Mouse (Mus musculus) MEL (cell line): ENCODE measurements around the gene Gucy1b2. TPM values are rescaled to one million over a fixed set of nuclear protein-coding genes. Genes with fewer than 3 reads are reported as not detected.

Experiments used
- DNase-seq: peaks from one replicate; pipeline ENCODE4 v3.0.0; 2011; ENCODE audit warnings: low read depth, low spot score
- H3K27ac ChIP-seq: 2 replicates; pipeline ENCODE4 v1.5.1; 2012; ENCODE audit warnings: low read depth, mild to moderate bottlenecking, control low read depth, low read length, moderate library complexity; ENCODE audit not compliant: control insufficient read depth
- H3K27me3 ChIP-seq, 2 experiments: fragments of 150-350 bp in 1 of 2; sonication (generic) in 1 of 2; 2 replicates each; pipeline ENCODE4 v1.6.1; 2012; ENCODE audit warnings: low read length in 2 of 2, mild to moderate bottlenecking in 2 of 2, improper control_type of control experiment in 1 of 2, moderate library complexity in 1 of 2; ENCODE audit not compliant: insufficient read depth in 2 of 2, control insufficient read depth in 1 of 2
- H3K36me3 ChIP-seq, 2 experiments: 2 replicates each; pipeline ENCODE4 v1.6.1; 2012 to 2014; ENCODE audit warnings: low read length in 2 of 2, improper control_type of control experiment in 1 of 2, inconsistent platforms in 1 of 2, mild to moderate bottlenecking in 1 of 2; ENCODE audit not compliant: insufficient read depth in 2 of 2, control insufficient read depth in 1 of 2
- H3K4me1 ChIP-seq, 2 experiments: fragments of 150-350 bp in 1 of 2; sonication (generic) in 1 of 2; 2 replicates each; pipeline ENCODE4 v1.6.1; 2012; ENCODE audit warnings: low read length in 2 of 2, improper control_type of control experiment in 1 of 2, mild to moderate bottlenecking in 1 of 2; ENCODE audit not compliant: insufficient read depth in 2 of 2, control insufficient read depth in 1 of 2
- H3K4me3 ChIP-seq, 2 experiments: fragments of 150-350 bp in 1 of 2; sonication (generic) in 1 of 2; 2 replicates each; pipeline ENCODE4 v1.5.1; 2012; ENCODE audit warnings: low read depth in 2 of 2, low read length in 2 of 2, mild to moderate bottlenecking in 2 of 2, moderate library complexity in 2 of 2, control low read depth in 1 of 2, improper control_type of control experiment in 1 of 2; ENCODE audit not compliant: control insufficient read depth in 1 of 2, insufficient read depth in 1 of 2
- H3K79me2 ChIP-seq: 2 replicates; pipeline ENCODE4 v1.6.1; 2012; ENCODE audit warnings: mild to moderate bottlenecking, low read length, moderate library complexity; ENCODE audit not compliant: control insufficient read depth, poor library complexity, insufficient read depth
- H3K9ac ChIP-seq: 2 replicates; pipeline ENCODE4 v1.6.1; 2012; ENCODE audit warnings: low read depth, mild to moderate bottlenecking, control low read depth, low read length, moderate library complexity; ENCODE audit not compliant: control insufficient read depth, poor library complexity, severe bottlenecking
- H3K9me3 ChIP-seq: fragments of 150-350 bp; sonication (generic); replicated peaks from 2 replicates; pipeline ENCODE4 v1.6.1; 2012; ENCODE audit warnings: mild to moderate bottlenecking, low read length, improper control_type of control experiment, moderate library complexity; ENCODE audit not compliant: insufficient read depth
- CHD1 ChIP-seq: IDR thresholded peaks from 2 replicates; pipeline ENCODE4 v1.6.1; 2012; ENCODE audit warnings: low read depth, mild to moderate bottlenecking, inconsistent platforms, low read length, improper control_type of control experiment
- CTCF ChIP-seq, 3 experiments: IDR thresholded peaks in 2 of 3; conservative IDR thresholded peaks in 1 of 3; 2 replicates each; pipeline ENCODE4 v1.5.1; 2011 to 2012; ENCODE audit warnings: low read length in 3 of 3, low read depth in 2 of 3, mild to moderate bottlenecking in 2 of 3, improper control_type of control experiment in 1 of 3, inconsistent platforms in 1 of 3, mixed read lengths in 1 of 3, moderate library complexity in 1 of 3; ENCODE audit not compliant: control insufficient read depth in 1 of 3, insufficient read depth in 1 of 3, poor library complexity in 1 of 3, severe bottlenecking in 1 of 3
- EP300 ChIP-seq, 2 experiments: IDR thresholded peaks; 2 replicates each; pipeline ENCODE4 v1.6.1; 2011; ENCODE audit warnings: improper control_type of control experiment in 2 of 2, low read length in 2 of 2, low read depth in 1 of 2, mild to moderate bottlenecking in 1 of 2
- GABPA ChIP-seq: IDR thresholded peaks from 2 replicates; pipeline ENCODE4 v1.6.1; 2012; ENCODE audit warnings: low read depth, mild to moderate bottlenecking, inconsistent platforms, low read length, improper control_type of control experiment, moderate library complexity
- GATA1 ChIP-seq: IDR thresholded peaks from 2 replicates; pipeline ENCODE4 v1.6.1; 2011; ENCODE audit warnings: low read depth, low read length, improper control_type of control experiment
- HCFC1 ChIP-seq: IDR thresholded peaks from 2 replicates; pipeline ENCODE4 v1.6.1; 2012; ENCODE audit warnings: low read depth, mild to moderate bottlenecking, inconsistent platforms, low read length, improper control_type of control experiment, moderate library complexity
- JUND ChIP-seq: IDR thresholded peaks from 2 replicates; pipeline ENCODE4 v1.6.1; 2011; ENCODE audit warnings: low read depth, mild to moderate bottlenecking, improper control_type of control experiment, low read length
- KAT2A ChIP-seq: conservative IDR thresholded peaks from 2 replicates; pipeline ENCODE4 v1.6.1; 2012; ENCODE audit warnings: low read depth, low read length, improper control_type of control experiment, inconsistent platforms
- MAX ChIP-seq: IDR thresholded peaks from 2 replicates; pipeline ENCODE4 v1.6.1; 2011; ENCODE audit warnings: low read length, improper control_type of control experiment
- MXI1 ChIP-seq: IDR thresholded peaks from 2 replicates; pipeline ENCODE4 v1.6.1; 2011; ENCODE audit warnings: mild to moderate bottlenecking, low read depth, low read length, improper control_type of control experiment
- MYB ChIP-seq: IDR thresholded peaks from 2 replicates; pipeline ENCODE4 v1.6.1; 2011; ENCODE audit warnings: mild to moderate bottlenecking, low read depth, low read length, improper control_type of control experiment
- MYC ChIP-seq: IDR thresholded peaks from 2 replicates; pipeline ENCODE4 v1.6.1; 2011; ENCODE audit warnings: low read depth, mild to moderate bottlenecking, low read length, improper control_type of control experiment, moderate library complexity
- NRF1 ChIP-seq: IDR thresholded peaks from 2 replicates; pipeline ENCODE4 v1.6.1; 2014; ENCODE audit warnings: low read depth, mild to moderate bottlenecking, inconsistent platforms, low read length, improper control_type of control experiment, moderate library complexity; ENCODE audit not compliant: poor library complexity, insufficient read depth, severe bottlenecking
- POLR2A ChIP-seq, 2 experiments: IDR thresholded peaks; 2 replicates each; pipeline ENCODE4 v1.6.1; 2011 to 2012; ENCODE audit warnings: low read length in 2 of 2, mild to moderate bottlenecking in 2 of 2, control low read depth in 1 of 2, improper control_type of control experiment in 1 of 2, low read depth in 1 of 2, moderate library complexity in 1 of 2; ENCODE audit not compliant: control insufficient read depth in 1 of 2, insufficient read depth in 1 of 2, poor library complexity in 1 of 2
- POLR2AphosphoS5 ChIP-seq: IDR thresholded peaks from 2 replicates; pipeline ENCODE4 v1.6.1; 2012; ENCODE audit warnings: low read depth, borderline replicate concordance, mild to moderate bottlenecking, inconsistent platforms, low read length, moderate library complexity, mixed read lengths
- RAD21 ChIP-seq: IDR thresholded peaks from 2 replicates; pipeline ENCODE4 v1.6.1; 2011; ENCODE audit warnings: mild to moderate bottlenecking, low read depth, low read length, improper control_type of control experiment
- RCOR1 ChIP-seq: IDR thresholded peaks from 2 replicates; pipeline ENCODE4 v1.6.1; 2012; ENCODE audit warnings: low read depth, mild to moderate bottlenecking, inconsistent platforms, low read length, improper control_type of control experiment
- TAL1 ChIP-seq: IDR thresholded peaks from 2 replicates; pipeline ENCODE4 v1.6.1; 2012; ENCODE audit warnings: mild to moderate bottlenecking, inconsistent platforms, low read length, moderate library complexity, mixed read lengths
- TBP ChIP-seq: IDR thresholded peaks from 2 replicates; pipeline ENCODE4 v1.8.0; 2011; ENCODE audit warnings: low read depth, low read length, improper control_type of control experiment
- TCF12 ChIP-seq: IDR thresholded peaks from 2 replicates; pipeline ENCODE4 v1.6.1; 2014; ENCODE audit warnings: low read depth, mild to moderate bottlenecking, inconsistent platforms, low read length, improper control_type of control experiment, moderate library complexity
- USF1 ChIP-seq: IDR thresholded peaks from 2 replicates; pipeline ENCODE4 v1.6.1; 2014; ENCODE audit warnings: low read depth, mild to moderate bottlenecking, inconsistent platforms, low read length, improper control_type of control experiment, moderate library complexity
- ZNF384 ChIP-seq: IDR thresholded peaks from 2 replicates; pipeline ENCODE4 v1.6.1; 2012; ENCODE audit warnings: low read depth, mild to moderate bottlenecking, inconsistent platforms, low read length, improper control_type of control experiment
- polyA plus RNA-seq, 2 experiments: library from polyadenylated mRNA; stranded (reverse) in 1 of 2; unstranded in 1 of 2; fragments of >175 nt in 1 of 2; fragments of >200 nt in 1 of 2; gene quantifications; 2 replicates each; pipeline versions ENCODE4 v1.2.1 to v1.2.4; 2012; ENCODE audit warnings: low replicate concordance in 2 of 2, low read depth in 1 of 2; ENCODE audit not compliant: insufficient read length in 2 of 2, insufficient read depth in 1 of 2, missing spikeins in 1 of 2
- total RNA-seq: library from RNA; depleted of rRNA; stranded (reverse); fragments of 300-350 nt; gene quantifications from 2 replicates; pipeline ENCODE4 v1.2.3, GENCODE M21; 2012

Gene Gucy1b2
- total and polyA plus RNA-seq, 3 experiments: not detected

- Histone ChIP-seq H3K4me1 (no peaks in the 10 kb centered on the region), H3K27me3 (peaks cover 0 to 5% of the 10 kb centered on the region in 2 experiments; a peak in 2 of 4 replicates), H3K9ac (no peak overlapping the region), H3K9me3 (no peaks in the 10 kb centered on the region), H3K27ac (no peak overlapping the region), H3K4me3 (no peak overlapping the region), H3K36me3 (no peaks in the 10 kb centered on the region), H3K79me2 (no peaks in the 10 kb centered on the region)
- TF ChIP-seq HCFC1 (no peak), TAL1 (no peak), EP300 (IDR thresholded peaks at IDR 0.05; ENCODE audit: low read depth in 1 of 2, low read length in 2 of 2) (no peak), CTCF (IDR thresholded peaks at IDR 0.05 in 2 of 3, conservative IDR thresholded peaks at IDR 0.05 in 1 of 3; ENCODE audit: control insufficient read depth in 1 of 3, insufficient read depth in 1 of 3, low read depth in 2 of 3, low read length in 3 of 3, poor library complexity in 1 of 3, severe bottlenecking in 1 of 3) (no peak), POLR2A (IDR thresholded peaks at IDR 0.05; ENCODE audit: control insufficient read depth in 1 of 2, insufficient read depth in 1 of 2, low read depth in 1 of 2, low read length in 2 of 2, poor library complexity in 1 of 2) (no peak), MXI1 (no peak), KAT2A (no peak), JUND (no peak), NRF1 (no peak), CHD1 (no peak), RAD21 (no peak), ZNF384 (no peak)
- DNase-seq: no peak
Observed at GRCm38 (mm10) chr14:62468753-62469125, 12.7 kb upstream of the Gucy1b2 start.

- Histone ChIP-seq H3K36me3 (no peaks in the 10 kb centered on the region), H3K27me3 (peaks cover 0 to 5% of the 10 kb centered on the region in 2 experiments; a peak in 2 of 4 replicates), H3K4me3 (no peak overlapping the region), H3K27ac (no peak overlapping the region), H3K4me1 (no peaks in the 10 kb centered on the region), H3K9me3 (no peaks in the 10 kb centered on the region), H3K9ac (no peak overlapping the region), H3K79me2 (no peaks in the 10 kb centered on the region)
- no peak for TF ChIP-seq USF1
- TF ChIP-seq TCF12: no peak
- TF ChIP-seq MYB: no peak
- no peak for TF ChIP-seq TBP
- no peak for TF ChIP-seq CHD1
- TF ChIP-seq MYC: no peak
- TF ChIP-seq GATA1: no peak
- TF ChIP-seq MAX: no peak
- TF ChIP-seq POLR2AphosphoS5: no peak
- no peak for TF ChIP-seq CTCF (IDR thresholded peaks at IDR 0.05 in 2 of 3, conservative IDR thresholded peaks at IDR 0.05 in 1 of 3; ENCODE audit: control insufficient read depth in 1 of 3, insufficient read depth in 1 of 3, low read depth in 2 of 3, low read length in 3 of 3, poor library complexity in 1 of 3, severe bottlenecking in 1 of 3)
- no peak for TF ChIP-seq RCOR1
- TF ChIP-seq GABPA: no peak
- no peak for DNase-seq
Observed at GRCm38 (mm10) chr14:62468119-62468752, 12.1 kb upstream of the Gucy1b2 start.
